Mouse (Mus musculus) forebrain, embryonic 11.5 days (tissue): ENCODE measurements around the gene Exosc5. TPM values are rescaled to one million over a fixed set of nuclear protein-coding genes. Genes with fewer than 3 reads are reported as not detected.

Experiments
- ATAC-seq: fragments of 200-750 bp; cut with Nextera tagmentation; replicated peaks from 2 replicates; pipeline ENCODE4 v1.8.0; 2017; ENCODE audit warnings: moderate TSS enrichment; ENCODE audit not compliant: low FRiP score
- DNase-seq: peaks from one replicate; pipeline ENCODE4 v3.0.0-alpha.2; 2017; ENCODE audit warnings: low spot score
- H3K27ac ChIP-seq: fragments of 300-500 bp; sonication (generic); 2 replicates; pipeline ENCODE4 v1.5.1; 2014; ENCODE audit warnings: low read depth, low read length
- H3K27me3 ChIP-seq: fragments of 300-500 bp; sonication (generic); 2 replicates; pipeline ENCODE4 v1.6.1; 2014; ENCODE audit warnings: mild to moderate bottlenecking, low read length, mixed read lengths; ENCODE audit not compliant: control insufficient read depth, insufficient read depth
- H3K36me3 ChIP-seq: fragments of 300-500 bp; sonication (generic); 2 replicates; pipeline ENCODE4 v1.6.1; 2014; ENCODE audit warnings: mild to moderate bottlenecking, low read length, moderate library complexity, mixed read lengths; ENCODE audit not compliant: control insufficient read depth, insufficient read depth
- H3K4me1 ChIP-seq: fragments of 300-500 bp; sonication (generic); replicated peaks from 2 replicates; pipeline ENCODE4 v1.6.1; 2014; ENCODE audit warnings: low read length, mixed read lengths; ENCODE audit not compliant: control insufficient read depth, insufficient read depth
- H3K4me2 ChIP-seq: fragments of 300-500 bp; sonication (generic); 2 replicates; pipeline ENCODE4 v1.6.1; 2014; ENCODE audit warnings: low read depth, mild to moderate bottlenecking, low read length, moderate library complexity, mixed read lengths; ENCODE audit not compliant: severe bottlenecking
- H3K4me3 ChIP-seq: fragments of 300-500 bp; sonication (generic); 2 replicates; pipeline ENCODE4 v1.5.1; 2014; ENCODE audit warnings: low read depth, low read length
- H3K9ac ChIP-seq: fragments of 300-500 bp; sonication (generic); 2 replicates; pipeline ENCODE4 v1.6.1; 2014; ENCODE audit warnings: low read length
- H3K9me3 ChIP-seq: fragments of 300-500 bp; sonication (generic); 2 replicates; pipeline ENCODE4 v1.6.1; 2016; ENCODE audit warnings: low read length, mixed read lengths; ENCODE audit not compliant: control insufficient read depth
- WGBS: fragments of 180-500 bp; shearing (Covaris S2); extraction: QIAGEN DNeasy Blood & Tissue Kit; methylation state at CpG from one replicate; pipeline ENCODE4 v1.1.7; 2014; 5-methylcytosine and 5-hydroxymethylcytosine counted together
- polyA plus RNA-seq: library from polyadenylated mRNA; unstranded; fragments of >200 nt; fragmentation: Nextera tagmentation; extraction: Ambion mirVana; gene quantifications from 2 replicates; pipeline ENCODE4 v1.2.1, GENCODE M21; 2014

Exosc5 gene
- polyA plus RNA-seq, 1 experiment from 2014 or later = 52.2 TPM

- no peak within 1 kb of the TSS for H3K27ac ChIP-seq
- DNase-seq (peak; percentile 82), ATAC-seq (peak; percentile 49)
- H3K4me1 ChIP-seq = peaks cover 20% of the 10 kb centered on the region
- peak within 1 kb of the TSS; percentile 78 for H3K4me2 ChIP-seq
- H3K27me3 ChIP-seq = peaks cover 50% of the 10 kb centered on the region
- peak within 1 kb of the TSS; percentile 45 for H3K4me3 ChIP-seq
- WGBS = under 1% methylated on average over 58 of the region's 69 CpGs
- H3K9me3 ChIP-seq = no peaks in the 10 kb centered on the region
- peak within 1 kb of the TSS; percentile 47 for H3K9ac ChIP-seq
- H3K36me3 ChIP-seq = no peaks in the 10 kb centered on the region
These were observed 27.9 kb downstream of the Exosc5 start, which contains the start of gene Tgfb1 for GRCm38 (mm10) chr7:25686680-25687531. Gene Tgfb1 (plus strand): TSS chr7:25687002.

GRCm38 (mm10) chr7:25687811-25688401 is 28.9 kb downstream of the Exosc5 start:
- H3K27ac ChIP-seq = no peak overlapping the region

GRCm38 (mm10) chr7:25688810-25689586 is 30.0 kb downstream of the Exosc5 start:
- no peaks in the 10 kb centered on the region for H3K36me3 ChIP-seq
- 2% methylated on average over 49 of the region's 52 CpGs for WGBS
- DNase-seq = peak; percentile 71

More at GRCm38 (mm10) chr7:25687811-25688401, 28.9 kb downstream of the Exosc5 start:
- Histone ChIP-seq H3K4me1 (peaks cover 20% of the 10 kb centered on the region), H3K4me3 (peak overlapping the region; percentile 45), H3K9me3 (no peaks in the 10 kb centered on the region), H3K9ac (peak overlapping the region; percentile 45), H3K36me3 (no peaks in the 10 kb centered on the region), H3K4me2 (peak overlapping the region; percentile 78), H3K27me3 (peaks cover 50% of the 10 kb centered on the region)
- under 1% methylated on average over 47 of the region's 47 CpGs for WGBS
- ATAC-seq (0 out of 2 replicates have a peak, but pooled peaks have one; percentile 18), DNase-seq (peak; percentile 72)

GRCm38 (mm10) chr7:25689603-25690021 is 30.6 kb downstream of the Exosc5 start:
- WGBS = 15% methylated on average over 12 of the region's 12 CpGs
- Histone ChIP-seq H3K4me2 (peak overlapping the region; percentile 78), H3K9ac (no peak overlapping the region), H3K36me3 (no peaks in the 10 kb centered on the region), H3K4me3 (peak overlapping the region; percentile 45), H3K27ac (no peak overlapping the region), H3K9me3 (no peaks in the 10 kb centered on the region), H3K27me3 (peaks cover 50% of the 10 kb centered on the region), H3K4me1 (peaks cover 20% of the 10 kb centered on the region)
- no peak for DNase-seq
- no peak for ATAC-seq

More at GRCm38 (mm10) chr7:25688810-25689586, 30.0 kb downstream of the Exosc5 start:
- Histone ChIP-seq H3K27me3 (peaks cover 50% of the 10 kb centered on the region), H3K4me2 (peak overlapping the region; percentile 78), H3K27ac (no peak overlapping the region), H3K4me1 (peaks cover 20% of the 10 kb centered on the region), H3K9me3 (no peaks in the 10 kb centered on the region), H3K4me3 (peak overlapping the region; percentile 45), H3K9ac (peak overlapping the region; percentile 29)
- peak; percentile 35; the same call in 1 of the 2 replicates for ATAC-seq

- no peak overlapping the region for H3K4me3 ChIP-seq
- no peak overlapping the region for H3K4me2 ChIP-seq
- no peak for DNase-seq
- no peaks in the 10 kb centered on the region for H3K9me3 ChIP-seq
- H3K27me3 ChIP-seq = peaks cover 50% of the 10 kb centered on the region
- H3K27ac ChIP-seq = no peak overlapping the region
- H3K9ac ChIP-seq = no peak overlapping the region
- no peaks in the 10 kb centered on the region for H3K36me3 ChIP-seq
- H3K4me1 ChIP-seq = peaks cover 20% of the 10 kb centered on the region
- WGBS = 29% methylated on average over 5 of the region's 5 CpGs
- ATAC-seq = no peak
These were observed 31.1 kb downstream of the Exosc5 start for GRCm38 (mm10) chr7:25690051-25690450.

- Histone ChIP-seq H3K9ac (no peak overlapping the region), H3K27ac (no peak overlapping the region), H3K9me3 (no peaks in the 10 kb centered on the region), H3K4me2 (no peak overlapping the region), H3K27me3 (peaks cover 16% of the 10 kb centered on the region), H3K4me3 (no peak overlapping the region), H3K4me1 (peaks cover 2% of the 10 kb centered on the region; the same call in 1 of the 2 replicates), H3K36me3 (no peaks in the 10 kb centered on the region)
- WGBS = 53% methylated on average over 8 of the region's 8 CpGs
- DNase-seq (no peak), ATAC-seq (no peak)
These were observed 35.1 kb downstream of the Exosc5 start for GRCm38 (mm10) chr7:25694104-25694503.

GRCm38 (mm10) chr7:25699851-25700250 is 40.9 kb downstream of the Exosc5 start:
- H3K9me3 ChIP-seq = peaks cover 3% of the 10 kb centered on the region; the same call in 1 of the 2 replicates
- ATAC-seq (no peak), DNase-seq (no peak)
- no peaks in the 10 kb centered on the region; the same call in 1 of the 2 replicates for H3K27me3 ChIP-seq
- 58% methylated on average over 13 of the region's 13 CpGs for WGBS
- no peak overlapping the region for H3K4me2 ChIP-seq
- H3K4me3 ChIP-seq = no peak overlapping the region
- H3K36me3 ChIP-seq = no peaks in the 10 kb centered on the region
- no peaks in the 10 kb centered on the region for H3K4me1 ChIP-seq
- H3K9ac ChIP-seq = no peak overlapping the region
- H3K27ac ChIP-seq = no peak overlapping the region

GRCm38 (mm10) chr7:25700732-25701131 is 41.8 kb downstream of the Exosc5 start:
- Histone ChIP-seq H3K4me2 (no peak overlapping the region), H3K4me1 (no peaks in the 10 kb centered on the region), H3K36me3 (no peaks in the 10 kb centered on the region), H3K27me3 (no peaks in the 10 kb centered on the region; the same call in 1 of the 2 replicates), H3K9ac (no peak overlapping the region), H3K9me3 (peaks cover 3% of the 10 kb centered on the region; the same call in 1 of the 2 replicates), H3K27ac (no peak overlapping the region), H3K4me3 (no peak overlapping the region)
- 78% methylated on average over 12 of the region's 12 CpGs for WGBS
- DNase-seq = no peak
- no peak for ATAC-seq
